Comparison of ENCODE assay signal across 27 mouse cellular contexts in genomic region chr1:124793026-124793425, GRCm38 (mm10).
"Had no signal": no experiment of that assay in that cellular context is flagged by ENCODE, and none has a peak within 500 bp of the region (broad histone marks: within the 10 kb centered on the region; RNA-seq: fewer than 3 reads in every experiment).

No protein-coding gene starts in this region.

- DNase-seq: cerebellum, adult 2 months; cerebellum, adult 8-10 months; cerebellum, adult 9-10 months; cerebellum, adult 9-11 months; cerebellum, postnatal 10 days; cerebellum, postnatal 25 days; cerebellum, postnatal 36 days; embryo, embryonic 11 days; forebrain, postnatal 0 days; gastrocnemius, adult 2 months; gastrocnemius, postnatal 10 days; gastrocnemius, postnatal 14 days; gastrocnemius, postnatal 25 days; gastrocnemius, postnatal 36 days; heart, adult 11 months; heart, adult 18-20 months; heart, adult 2 months had no signal

- H3K4me3 ChIP-seq: embryonic facial prominence, embryonic 10.5 days; embryonic facial prominence, embryonic 12.5 days; embryonic facial prominence, embryonic 13.5 days; embryonic facial prominence, embryonic 15.5 days; erythroblast, embryonic 14.5 days; forebrain, embryonic 10.5 days; forebrain, embryonic 13.5 days; forebrain, embryonic 15.5 days; gastrocnemius, adult 2 months; heart, adult 2 months had no signal

- H3K9ac ChIP-seq: embryonic facial prominence, embryonic 12.5 days; embryonic facial prominence, embryonic 13.5 days; embryonic facial prominence, embryonic 15.5 days; forebrain, embryonic 13.5 days; forebrain, embryonic 15.5 days; forebrain, postnatal 0 days had no signal

- H3K36me3 ChIP-seq: embryonic facial prominence, embryonic 10.5 days; embryonic facial prominence, embryonic 12.5 days; embryonic facial prominence, embryonic 13.5 days; embryonic facial prominence, embryonic 15.5 days; forebrain, embryonic 10.5 days; forebrain, embryonic 15.5 days had no signal

- H3K27ac ChIP-seq: embryonic facial prominence, embryonic 10.5 days; embryonic facial prominence, embryonic 12.5 days; embryonic facial prominence, embryonic 13.5 days; embryonic facial prominence, embryonic 15.5 days; forebrain, embryonic 10.5 days; forebrain, embryonic 13.5 days; forebrain, embryonic 15.5 days; gastrocnemius, adult 2 months; heart, adult 2 months had no signal

- H3K27me3 ChIP-seq: embryonic facial prominence, embryonic 12.5 days; embryonic facial prominence, embryonic 13.5 days; embryonic facial prominence, embryonic 15.5 days; forebrain, embryonic 13.5 days; forebrain, embryonic 15.5 days had no signal

- H3K4me1 ChIP-seq: embryonic facial prominence, embryonic 10.5 days; embryonic facial prominence, embryonic 12.5 days; embryonic facial prominence, embryonic 13.5 days; embryonic facial prominence, embryonic 15.5 days; forebrain, embryonic 10.5 days; forebrain, embryonic 13.5 days; forebrain, embryonic 15.5 days had no signal

- ATAC-seq: forebrain, embryonic 13.5 days; forebrain, embryonic 14.5 days; forebrain, embryonic 15.5 days; forebrain, embryonic 16.5 days; forebrain, postnatal 0 days had no signal

- H3K9me3 ChIP-seq: embryonic facial prominence, embryonic 10.5 days; embryonic facial prominence, embryonic 12.5 days; embryonic facial prominence, embryonic 13.5 days; embryonic facial prominence, embryonic 15.5 days; forebrain, embryonic 10.5 days; forebrain, embryonic 13.5 days; forebrain, embryonic 15.5 days had no signal

- H3K4me2 ChIP-seq: embryonic facial prominence, embryonic 12.5 days; embryonic facial prominence, embryonic 13.5 days; embryonic facial prominence, embryonic 15.5 days; forebrain, embryonic 13.5 days; forebrain, embryonic 15.5 days had no signal
